Mouse (Mus musculus): ENCODE data around the gene Midn. TPM values are rescaled to one million over a fixed set of nuclear protein-coding genes. Genes with fewer than 3 reads are reported as not detected.
A peak's percentile ranks its signal among the peaks of the same experiment; 100 is the strongest.

Midn gene
- polyA plus RNA-seq, 1 experiment, result 70.1 TPM

GRCm38 (mm10) chr10:80144864-80145838, 2.9 kb upstream of the Midn start:
- Histone ChIP-seq H3K27me3 (ENCODE audit: control insufficient read depth, insufficient read depth, low read length) (no peaks in the 10 kb centered on the region), H3K36me3 (ENCODE audit: control insufficient read depth, insufficient read depth, low read length) (peaks cover 4% of the 10 kb centered on the region; the same call in 1 of the 2 replicates), H3K27ac (ENCODE audit: control insufficient read depth, insufficient read depth, low read depth, low read length) (no peak overlapping the region), H3K4me3 (ENCODE audit: control insufficient read depth, low read depth, low read length) (no peak overlapping the region), H3K4me1 (ENCODE audit: control insufficient read depth, insufficient read depth, low read length) (peaks cover 48% of the 10 kb centered on the region)
- TF ChIP-seq POLR2A (IDR thresholded peaks at IDR 0.05; ENCODE audit: control insufficient read depth, low read depth, low read length), result no peak
- TF ChIP-seq CTCF (IDR thresholded peaks at IDR 0.05; ENCODE audit: control insufficient read depth, insufficient read depth, insufficient replicate concordance, low read depth, low read length), result peak; percentile 52; the same call in 1 of the 2 replicates

DNA sequence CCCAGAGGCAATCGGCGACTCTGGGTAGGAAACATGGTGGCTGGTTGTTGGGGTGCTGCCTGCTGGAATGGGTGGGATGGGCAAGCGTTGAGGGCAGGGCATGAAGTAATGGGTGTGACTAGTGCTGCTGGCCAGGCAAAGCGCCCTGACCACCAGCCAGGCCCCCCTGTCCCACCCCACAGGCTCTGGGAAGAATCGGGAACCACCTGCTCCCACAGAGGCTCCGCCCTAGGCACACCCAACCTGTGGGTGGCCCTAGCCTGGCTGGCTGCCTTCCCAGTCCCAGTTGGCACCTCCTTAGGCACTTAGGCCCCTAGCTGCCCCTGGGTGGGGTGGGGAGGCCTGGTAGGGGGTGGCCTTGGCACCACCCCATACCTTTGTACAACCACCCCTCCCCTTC, 2.2 kb upstream of the Midn start:
- no peaks in the 10 kb centered on the region for H3K27me3 ChIP-seq (ENCODE audit: control insufficient read depth, insufficient read depth, low read length)
- H3K4me1 ChIP-seq (ENCODE audit: control insufficient read depth, insufficient read depth, low read length), result peaks cover 48% of the 10 kb centered on the region
- TF ChIP-seq CTCF (IDR thresholded peaks at IDR 0.05; ENCODE audit: control insufficient read depth, insufficient read depth, insufficient replicate concordance, low read depth, low read length) (no peak), POLR2A (IDR thresholded peaks at IDR 0.05; ENCODE audit: control insufficient read depth, low read depth, low read length) (no peak)
- peaks cover 4% of the 10 kb centered on the region; the same call in 1 of the 2 replicates for H3K36me3 ChIP-seq (ENCODE audit: control insufficient read depth, insufficient read depth, low read length)
- no peak overlapping the region for H3K4me3 ChIP-seq (ENCODE audit: control insufficient read depth, low read depth, low read length)
- no peak overlapping the region for H3K27ac ChIP-seq (ENCODE audit: control insufficient read depth, insufficient read depth, low read depth, low read length)

GRCm38 (mm10) chr10:80146568-80147011, 1.5 kb upstream of the Midn start:
- Histone ChIP-seq H3K27me3 (ENCODE audit: control insufficient read depth, insufficient read depth, low read length) (no peaks in the 10 kb centered on the region), H3K4me3 (ENCODE audit: control insufficient read depth, low read depth, low read length) (no peak overlapping the region; the same call in 1 of the 2 replicates), H3K36me3 (ENCODE audit: control insufficient read depth, insufficient read depth, low read length) (peaks cover 4% of the 10 kb centered on the region; the same call in 1 of the 2 replicates), H3K4me1 (ENCODE audit: control insufficient read depth, insufficient read depth, low read length) (peaks cover 47% of the 10 kb centered on the region), H3K27ac (ENCODE audit: control insufficient read depth, insufficient read depth, low read depth, low read length) (peak overlapping the region; percentile 72)
- TF ChIP-seq POLR2A (IDR thresholded peaks at IDR 0.05; ENCODE audit: control insufficient read depth, low read depth, low read length) (no peak), CTCF (IDR thresholded peaks at IDR 0.05; ENCODE audit: control insufficient read depth, insufficient read depth, insufficient replicate concordance, low read depth, low read length) (no peak)

- H3K4me3 ChIP-seq (ENCODE audit: control insufficient read depth, low read depth, low read length), result peak overlapping the region; percentile 90
- TF ChIP-seq POLR2A (IDR thresholded peaks at IDR 0.05; ENCODE audit: control insufficient read depth, low read depth, low read length), result no peak
- TF ChIP-seq CTCF (IDR thresholded peaks at IDR 0.05; ENCODE audit: control insufficient read depth, insufficient read depth, insufficient replicate concordance, low read depth, low read length), result no peak
Measured at GRCm38 (mm10) chr10:80147146-80147718, 840 bp upstream of the Midn start.

DNA sequence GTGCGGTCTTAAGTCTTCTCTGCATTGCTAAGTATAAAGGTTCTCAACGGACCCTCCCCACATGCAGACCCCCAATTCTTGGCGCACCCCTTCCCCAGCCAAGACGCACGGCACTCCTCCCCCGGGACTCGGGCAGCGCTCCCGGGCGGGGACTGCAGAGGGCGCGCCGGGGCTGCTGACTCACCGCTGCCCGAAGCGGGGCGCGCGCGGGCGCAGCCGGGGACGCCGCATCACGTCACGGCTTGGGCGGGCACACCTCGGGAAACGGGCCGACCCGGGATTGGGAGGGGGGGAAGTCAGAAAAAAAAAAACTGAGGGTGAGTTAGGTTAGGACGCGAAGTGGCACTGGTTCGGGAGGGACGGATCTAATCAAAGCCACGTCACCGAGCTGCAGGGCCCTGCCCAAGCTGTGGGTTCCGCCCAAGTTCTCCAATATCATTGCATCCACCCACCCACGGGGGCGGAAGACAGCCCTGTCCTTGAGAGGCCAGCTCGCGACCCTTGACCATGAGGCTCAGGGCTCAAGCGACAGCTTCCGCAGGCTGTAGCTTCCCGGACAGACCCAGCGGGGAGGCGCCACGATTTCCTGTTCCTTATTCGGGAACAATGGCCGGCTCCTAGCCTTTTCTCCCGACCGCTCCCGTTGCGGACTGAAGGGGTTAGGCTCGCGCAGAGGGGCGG, 678 bp downstream of the Midn start:
- peaks cover 4% of the 10 kb centered on the region; the same call in 1 of the 2 replicates for H3K36me3 ChIP-seq (ENCODE audit: control insufficient read depth, insufficient read depth, low read length)
- H3K27ac ChIP-seq (ENCODE audit: control insufficient read depth, insufficient read depth, low read depth, low read length), result peak overlapping the region; percentile 89
- H3K27me3 ChIP-seq (ENCODE audit: control insufficient read depth, insufficient read depth, low read length), result no peaks in the 10 kb centered on the region
- peaks cover 44% of the 10 kb centered on the region for H3K4me1 ChIP-seq (ENCODE audit: control insufficient read depth, insufficient read depth, low read length)
- peak; percentile 16; the same call in 1 of the 2 replicates for TF ChIP-seq POLR2A (IDR thresholded peaks at IDR 0.05; ENCODE audit: control insufficient read depth, low read depth, low read length)
- TF ChIP-seq CTCF (IDR thresholded peaks at IDR 0.05; ENCODE audit: control insufficient read depth, insufficient read depth, insufficient replicate concordance, low read depth, low read length), result peak; percentile 42; the same call in 1 of the 2 replicates
- peak overlapping the region; percentile 90 for H3K4me3 ChIP-seq (ENCODE audit: control insufficient read depth, low read depth, low read length)

More at GRCm38 (mm10) chr10:80147146-80147718, 840 bp upstream of the Midn start:
- Histone ChIP-seq H3K36me3 (ENCODE audit: control insufficient read depth, insufficient read depth, low read length) (peaks cover 4% of the 10 kb centered on the region; the same call in 1 of the 2 replicates), H3K27me3 (ENCODE audit: control insufficient read depth, insufficient read depth, low read length) (no peaks in the 10 kb centered on the region), H3K27ac (ENCODE audit: control insufficient read depth, insufficient read depth, low read depth, low read length) (peak overlapping the region; percentile 72), H3K4me1 (ENCODE audit: control insufficient read depth, insufficient read depth, low read length) (peaks cover 47% of the 10 kb centered on the region)

GRCm38 (mm10) chr10:80149291-80150225, 1.5 kb downstream of the Midn start:
- TF ChIP-seq CTCF (IDR thresholded peaks at IDR 0.05; ENCODE audit: control insufficient read depth, insufficient read depth, insufficient replicate concordance, low read depth, low read length), result no peak
- TF ChIP-seq POLR2A (IDR thresholded peaks at IDR 0.05; ENCODE audit: control insufficient read depth, low read depth, low read length), result no peak; the same call in 1 of the 2 replicates
- Histone ChIP-seq H3K4me3 (ENCODE audit: control insufficient read depth, low read depth, low read length) (peak overlapping the region; percentile 90), H3K4me1 (ENCODE audit: control insufficient read depth, insufficient read depth, low read length) (peaks cover 44% of the 10 kb centered on the region), H3K27me3 (ENCODE audit: control insufficient read depth, insufficient read depth, low read length) (no peaks in the 10 kb centered on the region), H3K36me3 (ENCODE audit: control insufficient read depth, insufficient read depth, low read length) (peaks cover 3% of the 10 kb centered on the region; the same call in 1 of the 2 replicates), H3K27ac (ENCODE audit: control insufficient read depth, insufficient read depth, low read depth, low read length) (peak overlapping the region; percentile 89)

Data from testis, adult 2 months (tissue).